Mouse (Mus musculus) C2C12 (cell line): ENCODE results near the gene Pex13.

ENCODE experiments used
- CTCF ChIP-seq: IDR thresholded peaks from one replicate; pipeline ENCODE4 v1.5.1; 2011; ENCODE audit not compliant: control insufficient read depth, insufficient read depth, insufficient read length
- MYOG ChIP-seq: IDR thresholded peaks from one replicate; pipeline ENCODE4 v1.6.1; 2011; ENCODE audit not compliant: control insufficient read depth, insufficient read length; ENCODE audit errors: extremely low read depth
- USF1 ChIP-seq: IDR thresholded peaks from one replicate; pipeline ENCODE4 v1.6.1; 2011; ENCODE audit warnings: low read depth, mild to moderate bottlenecking, control low read depth, moderate library complexity

DNA sequence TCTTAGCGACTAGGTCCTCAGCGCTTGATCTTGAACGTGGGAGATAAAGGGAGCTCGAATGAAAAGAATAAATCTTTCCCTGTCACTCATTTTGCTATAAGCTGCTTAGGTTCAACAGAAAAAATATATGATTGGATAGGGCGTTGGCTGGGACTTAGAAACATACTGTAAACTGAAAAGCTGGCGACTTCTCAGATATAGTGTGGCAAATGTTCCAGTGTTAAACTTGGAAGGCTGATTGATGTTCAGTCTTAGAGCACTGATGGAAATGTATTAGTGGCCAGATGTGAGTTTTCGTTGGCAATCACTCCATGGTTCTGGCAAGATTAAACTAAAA is 31.9 kb downstream of the Pex13 start:
- TF ChIP-seq CTCF (no peak), MYOG (no peak), USF1 (no peak)
